Mouse (Mus musculus) intestine, embryonic 14.5 days (tissue): ENCODE data around the gene 3110082J24Rik. TPM values are rescaled to one million over a fixed set of nuclear protein-coding genes. Genes with fewer than 3 reads are reported as not detected.

Experiments
- ATAC-seq: fragments of 200-750 bp; cut with Nextera tagmentation; replicated peaks from 2 replicates; pipeline ENCODE4 v1.8.0; 2017; ENCODE audit warnings: low read depth, moderate number of reproducible peaks, moderate TSS enrichment, moderate library complexity; ENCODE audit not compliant: low FRiP score, low TSS enrichment
- DNase-seq: peaks from one replicate; pipeline ENCODE4 v3.0.0-alpha.2; 2018; ENCODE audit warnings: low spot score
- H3K27ac ChIP-seq: fragments of 300-500 bp; sonication (generic); 2 replicates; pipeline ENCODE4 v1.5.1; 2014; ENCODE audit warnings: low read depth, mild to moderate bottlenecking, control low read depth
- H3K27me3 ChIP-seq: fragments of 300-500 bp; sonication (generic); replicated peaks from 2 replicates; pipeline ENCODE4 v1.6.1; 2014; ENCODE audit warnings: low read length, control low read depth; ENCODE audit not compliant: control insufficient read depth, insufficient read depth
- H3K36me3 ChIP-seq: fragments of 300-500 bp; sonication (generic); 2 replicates; pipeline ENCODE4 v1.6.1; 2014; ENCODE audit warnings: low read length, control low read depth; ENCODE audit not compliant: control insufficient read depth, insufficient read depth
- H3K4me1 ChIP-seq: fragments of 300-500 bp; sonication (generic); replicated peaks from 2 replicates; pipeline ENCODE4 v1.6.1; 2014; ENCODE audit warnings: low read length, control low read depth, mixed read lengths; ENCODE audit not compliant: control insufficient read depth, insufficient read depth
- H3K4me2 ChIP-seq: fragments of 300-500 bp; sonication (generic); 2 replicates; pipeline ENCODE4 v1.6.1; 2014; ENCODE audit warnings: low read length
- H3K4me3 ChIP-seq: fragments of 300-500 bp; sonication (generic); 2 replicates; pipeline ENCODE4 v1.5.1; 2014; ENCODE audit warnings: low read depth, low read length, control low read depth, mixed read lengths
- H3K9ac ChIP-seq: fragments of 300-500 bp; sonication (generic); 2 replicates; pipeline ENCODE4 v1.6.1; 2014; ENCODE audit warnings: mild to moderate bottlenecking, low read length
- H3K9me3 ChIP-seq: fragments of 300-500 bp; sonication (generic); 2 replicates; pipeline ENCODE4 v1.6.1; 2016; ENCODE audit warnings: low read length, control low read depth; ENCODE audit not compliant: control insufficient read depth
- WGBS: fragments of 180-500 bp; shearing (Covaris S2); extraction: QIAGEN DNeasy Blood & Tissue Kit; methylation state at CpG from one replicate; pipeline ENCODE4 v1.1.7; 2014; 5-methylcytosine and 5-hydroxymethylcytosine counted together
- polyA plus RNA-seq: library from polyadenylated mRNA; unstranded; fragments of >200 nt; fragmentation: Nextera tagmentation; extraction: Ambion mirVana; gene quantifications from 2 replicates; pipeline ENCODE4 v1.2.1, GENCODE M21; 2014

3110082J24Rik gene
- polyA plus RNA-seq, 1 experiment from 2014 or later: not detected

- WGBS: 40% methylated on average over 5 of the region's 5 CpGs
- Histone ChIP-seq H3K27ac (no peak overlapping the region), H3K4me3 (no peak overlapping the region), H3K4me1 (no peaks in the 10 kb centered on the region), H3K9ac (no peak overlapping the region), H3K9me3 (no peaks in the 10 kb centered on the region), H3K4me2 (no peak overlapping the region), H3K27me3 (no peaks in the 10 kb centered on the region), H3K36me3 (peaks cover 93% of the 10 kb centered on the region)
- no peak for ATAC-seq
- DNase-seq: no peak
Measured at GRCm38 (mm10) chr5:30125587-30125986, 19.7 kb upstream of the 3110082J24Rik start.

DNA sequence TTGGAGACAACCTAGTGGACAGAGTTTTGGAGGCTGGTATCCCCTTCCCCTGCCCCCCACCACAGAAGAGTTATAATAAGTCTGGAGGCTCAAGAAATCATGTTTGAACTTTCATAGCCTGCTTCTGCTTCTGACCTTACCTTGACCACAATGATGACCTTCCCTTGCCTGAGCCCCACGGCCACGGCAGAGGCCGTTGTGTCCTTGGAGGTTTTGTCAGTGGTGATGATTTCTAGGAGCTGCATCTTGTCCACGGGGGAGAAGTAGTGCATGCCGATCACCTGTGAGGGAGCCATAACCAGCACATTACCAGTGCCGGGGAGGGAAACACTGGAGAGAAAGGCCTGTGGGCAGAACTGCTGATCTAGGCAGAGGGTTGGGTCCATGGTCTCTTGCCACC, 16.6 kb upstream of the 3110082J24Rik start:
- H3K4me1 ChIP-seq: no peaks in the 10 kb centered on the region
- no peak for DNase-seq
- H3K4me3 ChIP-seq: no peak overlapping the region
- H3K27ac ChIP-seq: no peak overlapping the region
- no peak for ATAC-seq
- no peaks in the 10 kb centered on the region for H3K9me3 ChIP-seq
- 93% methylated on average over 6 of the region's 6 CpGs for WGBS
- no peaks in the 10 kb centered on the region for H3K27me3 ChIP-seq
- H3K36me3 ChIP-seq: peaks cover 91% of the 10 kb centered on the region
- H3K4me2 ChIP-seq: no peak overlapping the region
- no peak overlapping the region for H3K9ac ChIP-seq

DNA sequence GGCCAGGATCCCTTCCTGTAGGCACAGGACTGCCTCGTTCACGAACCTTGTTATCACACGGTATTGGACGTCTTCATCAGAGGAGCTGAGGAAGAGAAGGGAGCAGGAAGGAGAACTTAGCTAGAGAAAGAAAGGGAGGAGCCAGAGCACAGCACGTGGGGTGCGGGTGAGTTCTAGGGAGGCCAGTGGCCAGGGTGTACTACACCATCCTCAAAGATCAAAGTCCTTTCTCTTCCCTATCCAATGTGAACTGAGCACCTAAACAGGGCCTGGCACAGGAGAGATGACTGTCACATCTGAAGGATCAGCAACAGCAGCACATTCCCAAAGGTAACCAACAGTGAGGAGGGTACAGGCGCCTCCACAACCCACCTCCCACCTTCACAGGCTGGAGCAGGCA, 14.2 kb upstream of the 3110082J24Rik start:
- DNase-seq (no peak), ATAC-seq (no peak)
- no peaks in the 10 kb centered on the region for H3K4me1 ChIP-seq
- H3K27ac ChIP-seq: no peak overlapping the region
- WGBS: 83% methylated on average over 7 of the region's 7 CpGs
- no peak overlapping the region for H3K9ac ChIP-seq
- H3K4me2 ChIP-seq: no peak overlapping the region
- peaks cover 8% of the 10 kb centered on the region for H3K27me3 ChIP-seq
- peaks cover 73% of the 10 kb centered on the region for H3K36me3 ChIP-seq
- H3K9me3 ChIP-seq: no peaks in the 10 kb centered on the region
- no peak overlapping the region for H3K4me3 ChIP-seq

DNA sequence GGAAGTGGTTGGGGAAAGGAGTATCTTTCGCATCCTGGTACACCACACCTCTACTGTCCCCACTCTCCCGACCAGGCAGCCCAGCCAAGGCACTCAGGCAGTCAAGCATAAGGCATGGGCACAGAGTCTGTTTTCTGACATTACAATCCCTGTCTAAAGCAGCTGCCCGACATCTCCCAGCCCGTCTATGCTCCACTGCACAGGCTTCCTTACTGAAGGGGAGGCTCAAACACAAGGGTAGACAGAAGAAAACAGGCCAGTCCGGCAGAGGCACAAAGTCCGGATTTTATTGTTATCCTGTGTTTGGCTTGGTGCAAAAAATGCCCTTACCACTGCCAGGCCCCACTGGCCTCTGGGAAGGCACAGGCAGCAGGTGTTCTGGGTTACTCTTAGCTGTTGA, 13.3 kb upstream of the 3110082J24Rik start:
- Histone ChIP-seq H3K4me3 (no peak overlapping the region), H3K27me3 (peaks cover 14% of the 10 kb centered on the region), H3K36me3 (peaks cover 63% of the 10 kb centered on the region), H3K4me2 (no peak overlapping the region), H3K27ac (no peak overlapping the region), H3K9ac (no peak overlapping the region), H3K9me3 (no peaks in the 10 kb centered on the region), H3K4me1 (peaks cover 4% of the 10 kb centered on the region; the same call in 1 of the 2 replicates)
- DNase-seq (no peak), ATAC-seq (no peak)
- WGBS: 84% methylated on average over 6 of the region's 6 CpGs

DNA sequence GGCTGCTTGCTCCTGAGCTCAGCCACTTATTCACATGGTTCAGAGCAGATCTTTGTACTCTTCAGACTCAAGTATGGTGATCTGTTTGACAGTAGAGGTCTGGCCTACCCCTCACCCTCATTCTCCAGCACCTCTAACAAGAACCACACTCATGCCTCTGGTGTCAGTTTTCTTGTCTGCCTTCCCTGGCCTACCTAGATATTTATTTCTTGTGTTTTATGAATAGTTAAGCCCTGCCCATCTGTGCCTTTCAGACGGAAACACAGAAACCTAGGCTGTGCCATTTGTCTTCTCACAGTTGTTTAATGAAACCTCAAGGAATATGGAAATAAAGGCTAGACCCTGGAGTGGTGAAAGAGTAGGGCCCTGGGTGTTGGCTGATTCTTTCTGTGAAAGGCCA, 12.1 kb upstream of the 3110082J24Rik start:
- Histone ChIP-seq H3K36me3 (peaks cover 53% of the 10 kb centered on the region), H3K9me3 (no peaks in the 10 kb centered on the region), H3K4me2 (no peak overlapping the region), H3K27ac (no peak overlapping the region), H3K4me1 (peaks cover 6% of the 10 kb centered on the region; the same call in 1 of the 2 replicates), H3K4me3 (no peak overlapping the region), H3K27me3 (peaks cover 24% of the 10 kb centered on the region), H3K9ac (no peak overlapping the region)
- WGBS: 83% methylated on average over 1 of the region's 1 CpGs
- ATAC-seq: no peak
- no peak for DNase-seq

- Histone ChIP-seq H3K36me3 (peaks cover 30% of the 10 kb centered on the region), H3K9me3 (no peaks in the 10 kb centered on the region), H3K9ac (no peak overlapping the region), H3K27ac (no peak overlapping the region), H3K4me2 (no peak overlapping the region), H3K27me3 (peaks cover 32% of the 10 kb centered on the region), H3K4me3 (no peak overlapping the region), H3K4me1 (peaks cover 16% of the 10 kb centered on the region)
- ATAC-seq (no peak), DNase-seq (no peak)
- 23% methylated on average over 10 of the region's 10 CpGs for WGBS
Measured at GRCm38 (mm10) chr5:30115718-30116117, 9.8 kb upstream of the 3110082J24Rik start.

DNA sequence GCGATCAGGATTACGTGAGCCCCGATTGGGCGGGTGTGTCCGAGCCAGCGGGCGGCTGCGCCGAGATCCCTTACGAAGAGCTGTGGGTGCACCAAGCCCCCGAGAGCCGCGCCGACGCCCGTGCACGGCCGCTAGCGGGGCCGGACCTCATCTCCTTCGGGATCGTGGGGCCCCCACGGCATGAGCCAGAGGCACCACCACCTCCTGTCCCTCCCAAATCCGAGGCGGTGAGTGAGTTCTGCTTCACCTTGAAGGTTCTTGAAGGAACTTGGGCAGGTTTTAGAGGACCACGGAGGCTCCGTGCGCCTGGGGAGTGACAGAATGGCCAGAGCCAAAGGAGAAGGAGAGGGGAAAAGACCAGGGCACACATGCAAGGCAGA, 8.9 kb upstream of the 3110082J24Rik start:
- DNase-seq: peak; percentile 74
- Histone ChIP-seq H3K4me2 (peak overlapping the region; percentile 95), H3K4me3 (peak overlapping the region; percentile 50), H3K9ac (peak overlapping the region; percentile 53), H3K9me3 (no peaks in the 10 kb centered on the region), H3K36me3 (peaks cover 20% of the 10 kb centered on the region), H3K27ac (no peak overlapping the region), H3K4me1 (peaks cover 23% of the 10 kb centered on the region), H3K27me3 (peaks cover 32% of the 10 kb centered on the region)
- under 1% methylated on average over 28 of the region's 28 CpGs for WGBS
- no peak for ATAC-seq

GRCm38 (mm10) chr5:30113881-30114760, 8.2 kb upstream of the 3110082J24Rik start:
- peaks cover 32% of the 10 kb centered on the region for H3K27me3 ChIP-seq
- H3K27ac ChIP-seq: no peak overlapping the region
- peaks cover 14% of the 10 kb centered on the region for H3K36me3 ChIP-seq
- DNase-seq (peak; percentile 89), ATAC-seq (peak; percentile 66)
- peak overlapping the region; percentile 53 for H3K9ac ChIP-seq
- WGBS: under 1% methylated on average over 99 of the region's 103 CpGs
- peak overlapping the region; percentile 50 for H3K4me3 ChIP-seq
- no peaks in the 10 kb centered on the region for H3K9me3 ChIP-seq
- peaks cover 23% of the 10 kb centered on the region for H3K4me1 ChIP-seq
- H3K4me2 ChIP-seq: peak overlapping the region; percentile 95
